Mouse (Mus musculus) retina, postnatal 7 days (tissue): ENCODE measurements at regions not wholly inside any gene's neighbourhood (a gene's known extent, or its start where the extent isn't known, plus 50 kb on each side); places are given as distances from the start of the nearest gene placed in this dataset.

Experiments used
- DNase-seq: peaks from one replicate; pipeline ENCODE4 v3.0.0-alpha.2; 2012; ENCODE audit warnings: low read depth, low spot score

DNA sequence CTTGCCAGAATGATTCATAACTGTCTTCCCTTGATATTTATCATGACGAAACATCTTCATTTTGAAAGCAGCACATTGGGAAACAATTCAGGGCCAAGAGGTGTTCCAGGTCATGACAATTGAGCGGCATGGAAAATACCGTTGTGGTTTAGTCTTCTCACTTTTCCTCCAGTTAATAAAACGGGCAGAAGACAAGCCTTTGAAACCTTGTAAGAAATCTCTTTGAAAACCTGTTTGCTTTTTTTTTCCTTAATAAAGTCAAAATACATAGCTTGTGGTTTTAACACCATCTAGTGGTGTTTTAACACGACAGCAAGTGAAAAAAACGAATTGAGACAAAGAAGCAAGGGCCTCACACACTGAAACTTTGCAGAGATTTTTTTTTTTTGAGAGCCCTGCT is 1389.0 kb upstream of the Acvr2a start:
- DNase-seq = peak; percentile 4

DNA sequence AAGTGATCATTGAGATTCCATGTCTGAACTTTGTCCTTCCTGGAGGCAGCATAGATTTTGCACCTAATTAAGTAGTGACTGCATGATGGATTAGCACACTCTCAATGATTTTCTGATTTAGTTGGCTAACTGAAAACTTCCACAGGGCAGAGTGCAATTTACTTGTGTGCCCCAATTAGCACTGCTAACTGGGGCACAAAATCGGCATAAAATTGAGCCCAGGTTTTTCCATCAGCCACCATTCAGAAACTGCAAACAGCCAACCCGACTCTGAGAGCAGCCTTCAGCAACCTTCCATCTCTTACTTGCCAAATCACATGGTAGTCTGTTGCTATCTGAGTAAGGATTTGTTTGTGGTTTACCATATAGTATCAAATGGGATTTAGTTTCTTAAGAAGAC is 1384.1 kb upstream of the Acvr2a start:
- DNase-seq = peak; percentile 9

DNA sequence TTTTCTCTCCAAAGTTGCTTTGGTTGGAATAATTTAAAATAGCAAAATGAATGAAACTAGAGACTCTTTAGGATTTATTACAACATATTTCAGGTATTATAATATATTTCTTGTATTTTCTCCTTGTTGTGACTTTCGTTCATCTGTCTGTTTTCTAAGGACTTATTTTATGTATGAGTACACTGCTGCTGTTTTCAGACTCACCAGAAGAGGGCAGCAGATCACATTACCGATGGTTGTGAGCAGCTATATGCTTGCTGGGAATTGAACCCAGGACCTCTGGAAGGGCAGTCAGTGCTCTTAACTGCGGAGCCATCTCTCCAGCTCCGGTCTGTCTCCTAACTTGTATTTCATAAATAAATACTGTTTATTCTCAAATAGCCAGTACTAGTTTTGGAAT is 1347.9 kb upstream of the Acvr2a start:
- no peak for DNase-seq

DNA sequence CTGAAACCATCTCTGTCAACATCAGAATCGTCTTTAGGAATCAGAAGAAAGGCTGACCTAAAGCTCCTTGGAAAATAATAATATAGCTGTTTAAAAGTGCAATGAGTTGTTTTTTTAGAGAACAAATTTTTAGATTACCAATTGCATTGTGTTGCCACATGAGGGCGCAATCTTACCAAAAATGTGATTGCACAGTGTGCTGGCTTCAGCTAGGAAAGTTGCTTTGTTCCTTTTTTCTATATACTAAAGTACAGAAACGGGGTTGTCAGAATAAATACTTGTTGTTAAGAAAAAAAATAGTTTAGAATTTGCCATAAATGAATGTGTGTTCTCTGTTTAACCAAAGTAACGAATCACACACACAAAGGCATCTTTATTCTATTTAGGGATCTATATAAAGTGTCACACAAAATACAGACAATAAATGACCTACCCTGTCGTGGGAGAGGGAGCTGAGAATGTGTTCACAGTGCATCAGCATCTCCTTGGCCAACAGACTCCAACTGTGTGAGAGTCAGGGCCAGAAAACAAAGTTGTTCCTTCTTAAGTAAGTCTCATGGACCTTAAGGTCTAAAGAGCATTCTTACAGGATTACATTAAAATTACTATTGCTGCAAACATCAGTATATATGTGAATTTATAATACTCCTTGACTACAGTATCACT is 1321.9 kb upstream of the Acvr2a start:
- DNase-seq = peak; percentile 19
